Mouse (Mus musculus) embryonic stem cell, embryonic (primary cell): ENCODE results near the gene Alk.

Experiments used
- CTCF ChIA-PET, 4 experiments: fragments of 300-600 bp in 2 of 4; fragments of 350-600 bp in 2 of 4; sonication (Branson Sonifier 250); formaldehyde crosslinking; loops; one replicate each; lab custom pipeline; 2022; ENCODE audit warnings: inconsistent platforms in 2 of 4; lab: Charles Lee
- POLR2A ChIA-PET, 4 experiments: fragments of 300-600 bp in 2 of 4; fragments of 350-600 bp in 2 of 4; sonication (Branson Sonifier 250); formaldehyde crosslinking; loops; one replicate each; lab custom pipeline; 2022; ENCODE audit warnings: antibody characterized with exemption in 4 of 4, inconsistent platforms in 1 of 4; lab: Charles Lee

Alk gene

DNA sequence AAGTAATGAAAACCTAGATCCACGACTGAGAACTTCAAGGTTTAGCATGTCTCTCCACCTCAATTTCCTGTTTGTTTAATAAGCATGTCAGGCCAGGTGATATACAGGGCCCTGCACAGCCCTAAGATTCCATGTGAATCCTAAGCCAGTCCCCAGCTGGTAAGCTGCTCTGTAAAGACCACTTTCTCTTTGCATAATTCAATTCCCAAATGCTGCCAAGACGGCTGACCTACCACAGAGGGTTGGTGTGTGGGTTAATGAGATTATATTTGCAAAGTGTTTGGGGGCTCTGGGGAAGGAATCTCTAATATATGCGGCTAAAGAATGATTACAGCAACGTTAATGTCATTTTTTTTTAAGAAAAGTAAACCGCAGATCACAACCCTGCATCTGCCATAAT, 130.3 kb downstream of the Alk start:
- ChIA-PET POLR2A (no interaction called here), CTCF (no interaction called here)

DNA sequence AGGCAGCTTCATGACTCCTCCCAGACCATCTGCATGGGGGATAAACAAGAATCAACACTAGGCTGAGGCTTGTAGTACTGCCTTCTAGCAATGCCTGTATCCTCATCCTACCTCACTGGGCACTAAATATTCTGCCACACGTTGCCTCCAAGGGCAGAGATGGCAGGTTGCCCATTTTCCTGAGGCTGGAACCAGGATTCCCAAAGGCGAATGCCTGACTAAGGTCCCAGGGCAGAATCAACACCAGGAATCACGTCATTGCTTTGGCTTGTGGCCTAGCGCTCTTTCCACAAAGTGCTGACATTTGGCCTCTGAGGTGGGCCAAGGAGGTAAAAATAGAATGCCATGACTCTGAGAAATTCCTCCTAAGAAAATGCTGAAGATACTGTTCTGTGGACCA, 155.9 kb downstream of the Alk start:
- CTCF ChIA-PET, result no interaction called here
- POLR2A ChIA-PET, result no interaction called here

DNA sequence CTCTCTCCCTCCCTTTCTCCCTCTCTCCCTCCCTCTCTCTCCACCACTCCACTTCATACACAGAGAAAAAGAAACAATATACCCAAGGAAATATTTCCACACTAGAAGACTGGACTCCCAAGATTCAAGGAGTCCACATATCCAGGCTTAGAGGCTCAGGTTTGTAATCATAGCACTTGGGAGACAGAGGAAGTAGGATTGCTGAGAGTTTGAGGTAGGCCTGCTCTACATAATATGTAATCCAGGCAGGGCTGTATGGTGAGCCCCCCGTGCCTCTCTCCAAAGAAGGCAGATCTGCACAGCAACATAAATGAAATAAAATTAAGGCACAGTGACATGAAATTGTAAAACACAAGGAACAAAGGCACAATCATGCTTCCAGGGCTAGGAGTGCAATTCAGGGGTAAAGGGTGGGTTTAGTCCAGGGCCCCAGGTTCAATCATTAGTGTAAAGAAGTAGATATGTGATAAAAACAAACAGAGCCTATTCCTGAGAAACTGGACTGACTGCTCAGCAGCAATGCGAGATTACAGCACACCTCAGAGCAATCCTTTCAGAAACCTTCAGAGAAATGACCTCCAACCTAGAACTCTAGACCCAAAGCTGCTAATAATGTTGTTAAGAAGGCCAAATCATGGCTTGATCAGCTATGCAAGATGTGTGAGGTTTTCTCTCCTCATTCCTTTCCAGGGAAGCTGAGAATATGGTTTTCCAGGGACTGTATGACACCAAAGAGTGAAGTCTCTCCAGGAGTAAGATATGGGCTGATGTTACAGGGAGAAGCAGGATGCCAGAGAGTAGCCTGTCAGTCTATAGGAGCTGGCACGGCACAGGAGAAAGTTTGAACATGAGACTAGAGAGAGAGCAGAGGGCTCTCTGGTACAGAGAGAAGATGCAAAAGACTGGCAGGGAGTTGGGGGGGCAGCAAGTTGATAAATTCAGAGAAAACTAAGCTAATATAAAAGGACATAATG, 158.9 kb downstream of the Alk start:
- CTCF ChIA-PET, result no interaction called here
- POLR2A ChIA-PET, result no interaction called here

DNA sequence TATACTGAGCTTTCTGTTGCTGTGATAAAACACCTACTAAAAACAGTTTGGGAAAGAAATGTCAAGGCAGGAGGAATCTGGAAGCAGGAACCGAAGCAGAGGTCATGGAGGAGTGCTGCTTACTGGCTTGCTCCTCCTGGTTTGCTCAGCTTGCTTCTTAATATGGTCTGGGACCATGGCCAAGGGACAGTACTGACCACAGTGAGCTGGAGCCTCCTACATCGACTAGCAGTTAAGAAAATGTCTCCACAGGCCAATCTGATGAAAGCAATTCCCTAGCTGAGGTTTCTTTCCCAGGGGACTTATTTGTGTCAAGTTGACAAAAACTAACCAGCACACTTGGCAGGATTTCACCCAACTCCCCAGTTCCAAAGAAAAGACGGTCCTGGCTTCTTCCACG, 187.0 kb downstream of the Alk start:
- POLR2A ChIA-PET, result interaction anchor here in 1 of 4 experiments (0.9 kb wide), 1 partner anchor 8 kb away, joined by 3 read pairs; no protein-coding TSS in a partner anchor
- CTCF ChIA-PET, result no interaction called here

DNA sequence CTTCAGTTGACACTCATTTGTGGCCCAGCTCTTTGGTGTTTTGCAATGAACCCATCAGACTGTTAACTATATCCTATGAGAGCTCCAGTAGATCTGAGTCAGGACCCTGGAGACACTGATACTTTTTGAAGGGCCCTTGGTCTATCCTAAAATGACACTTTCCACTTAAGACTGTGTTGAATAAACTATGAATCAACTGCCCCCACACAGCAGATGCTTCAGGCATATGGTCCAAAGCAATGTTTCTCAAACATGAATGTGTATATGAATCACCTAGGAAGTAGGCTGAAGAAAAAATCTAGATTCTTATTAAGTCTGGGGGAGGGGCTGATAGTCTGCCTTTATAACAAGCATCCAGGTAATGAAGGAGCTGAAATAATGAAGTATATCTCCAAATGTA, 189.8 kb downstream of the Alk start:
- CTCF ChIA-PET, result no interaction called here
- POLR2A ChIA-PET, result interaction anchor here in 1 of 4 experiments (0.5 kb wide), 1 partner anchor 46 kb away, joined by 3 read pairs; no protein-coding TSS in a partner anchor

DNA sequence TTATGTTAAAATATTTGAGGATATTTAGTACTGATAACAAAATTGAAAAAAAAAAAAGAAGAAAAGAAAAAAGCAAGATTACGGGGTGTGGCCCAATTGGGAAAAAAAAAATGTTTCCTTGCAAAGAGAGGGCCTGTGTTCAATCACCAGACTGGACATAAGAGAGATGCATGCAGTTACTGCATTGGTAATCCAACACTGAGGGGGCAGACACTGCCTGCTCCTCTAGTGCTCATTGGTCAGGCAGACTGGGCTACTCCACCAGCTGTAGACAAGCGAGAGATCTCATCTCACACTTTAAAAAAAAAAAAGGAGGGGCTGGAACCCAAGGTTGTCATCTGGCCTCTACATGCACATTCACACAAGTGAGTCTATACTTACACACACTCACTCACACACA, 199.6 kb downstream of the Alk start:
- POLR2A ChIA-PET, result no interaction called here
- CTCF ChIA-PET, result no interaction called here

DNA sequence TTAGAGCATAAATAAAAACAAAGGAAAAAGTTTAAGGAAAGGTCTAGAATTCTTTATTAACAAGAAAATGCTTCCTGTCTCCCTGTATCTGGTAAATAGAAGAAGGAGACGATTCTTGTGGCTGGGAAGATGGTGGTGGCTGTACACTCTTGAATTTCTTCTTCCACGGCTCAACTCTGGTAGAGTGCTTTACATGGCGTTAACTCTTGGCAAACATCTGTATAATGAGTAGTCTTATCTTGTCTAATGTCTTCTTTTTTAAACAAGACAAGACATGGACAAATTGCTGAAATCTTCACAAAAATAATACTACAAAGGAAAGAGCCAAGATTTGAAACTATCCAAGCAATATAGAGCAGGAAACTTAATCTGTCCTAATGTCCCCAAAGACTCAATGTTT, 202.6 kb downstream of the Alk start:
- ChIA-PET CTCF (no interaction called here), POLR2A (no interaction called here)

DNA sequence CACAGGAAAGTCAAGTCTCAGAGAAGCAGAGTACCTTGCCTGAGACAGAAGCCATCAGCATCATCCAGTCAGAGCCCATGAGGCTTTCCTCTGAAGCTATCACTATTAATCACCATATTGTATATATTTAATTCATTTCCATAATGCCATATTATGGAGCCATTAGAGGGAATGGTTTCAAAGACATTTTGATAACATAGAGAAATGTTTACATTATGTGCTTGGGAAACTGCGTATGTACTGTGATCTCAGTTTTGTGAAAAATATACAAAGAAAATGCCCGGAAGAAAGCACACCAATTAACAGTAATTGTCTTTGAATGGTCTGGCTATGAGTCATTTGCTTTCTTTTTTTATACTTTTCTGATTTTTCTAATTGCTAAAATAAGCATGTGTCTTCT, 203.1 kb downstream of the Alk start:
- CTCF ChIA-PET, result no interaction called here
- POLR2A ChIA-PET, result no interaction called here

DNA sequence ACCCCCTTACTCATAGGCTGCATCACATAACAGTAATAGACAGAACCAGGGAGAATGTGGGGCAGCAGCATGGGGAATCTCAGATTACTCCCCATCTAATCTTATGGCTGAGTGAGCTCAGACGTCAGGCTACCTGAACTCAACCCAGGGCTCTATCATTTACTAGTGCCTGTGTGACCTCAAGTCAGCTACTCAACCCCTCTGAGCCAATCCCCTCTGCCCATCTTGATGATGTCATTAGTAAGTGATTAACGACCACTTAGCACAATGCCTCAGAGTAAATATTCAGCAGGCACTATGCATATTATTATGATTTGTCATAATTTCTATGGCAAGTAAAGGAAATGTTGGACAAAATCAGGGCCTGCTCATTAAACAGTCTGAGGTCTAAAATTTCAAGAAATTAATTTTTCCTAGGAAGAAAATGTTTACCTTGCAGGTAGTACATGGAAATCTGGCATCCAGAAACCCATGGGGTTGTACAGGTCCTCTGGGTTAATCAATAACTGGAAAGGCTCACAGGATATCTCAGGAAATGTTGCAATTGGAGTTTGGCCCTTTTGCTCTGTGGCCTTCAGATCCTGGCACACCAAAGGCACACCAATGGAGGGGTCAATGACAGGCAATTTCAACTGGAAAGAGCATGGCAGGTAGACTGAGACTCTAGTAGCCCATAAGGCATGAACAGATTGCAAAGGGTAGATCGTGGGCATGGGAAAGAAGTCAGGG, 204.9 kb downstream of the Alk start:
- CTCF ChIA-PET, result no interaction called here
- POLR2A ChIA-PET, result no interaction called here

DNA sequence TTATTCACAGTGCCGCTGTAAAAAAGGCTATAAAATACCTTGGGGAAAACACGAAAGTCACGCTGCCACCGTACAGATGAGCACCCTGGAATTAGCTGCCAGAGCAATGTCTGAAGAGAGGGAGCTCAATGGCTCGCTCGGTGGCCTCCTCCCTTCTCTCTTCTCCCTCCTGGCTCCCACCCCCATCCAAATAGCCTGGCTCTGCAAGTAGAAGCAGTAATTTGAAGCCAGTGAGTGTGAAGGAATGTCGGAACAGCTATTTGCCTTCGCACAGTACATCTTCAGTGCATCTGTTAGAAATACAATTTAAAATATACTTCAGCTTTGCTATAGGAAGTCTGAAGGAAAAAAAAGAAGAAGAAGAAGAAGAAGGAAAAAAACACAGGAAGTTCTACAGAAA, 208.5 kb downstream of the Alk start:
- ChIA-PET POLR2A (no interaction called here), CTCF (no interaction called here)

DNA sequence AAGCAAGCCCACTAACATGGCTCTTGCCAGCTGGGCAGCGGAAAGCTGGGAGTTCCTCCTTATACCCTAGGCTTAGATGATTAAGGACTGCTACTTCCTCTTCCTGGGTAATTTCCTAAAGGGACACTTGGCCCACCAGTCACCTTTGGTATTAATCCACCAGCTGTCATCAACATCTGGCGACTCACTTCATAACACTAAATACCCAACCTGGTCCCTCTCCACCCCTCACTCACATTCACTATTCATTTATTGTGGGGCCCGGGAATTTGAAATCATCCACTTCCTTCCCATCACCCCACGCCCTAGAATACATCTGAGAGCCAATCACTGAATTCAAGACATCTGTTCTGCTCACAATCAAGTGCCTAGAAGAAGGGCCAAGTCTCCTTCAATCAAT, 235.4 kb downstream of the Alk start:
- CTCF ChIA-PET, result no interaction called here
- POLR2A ChIA-PET, result no interaction called here

DNA sequence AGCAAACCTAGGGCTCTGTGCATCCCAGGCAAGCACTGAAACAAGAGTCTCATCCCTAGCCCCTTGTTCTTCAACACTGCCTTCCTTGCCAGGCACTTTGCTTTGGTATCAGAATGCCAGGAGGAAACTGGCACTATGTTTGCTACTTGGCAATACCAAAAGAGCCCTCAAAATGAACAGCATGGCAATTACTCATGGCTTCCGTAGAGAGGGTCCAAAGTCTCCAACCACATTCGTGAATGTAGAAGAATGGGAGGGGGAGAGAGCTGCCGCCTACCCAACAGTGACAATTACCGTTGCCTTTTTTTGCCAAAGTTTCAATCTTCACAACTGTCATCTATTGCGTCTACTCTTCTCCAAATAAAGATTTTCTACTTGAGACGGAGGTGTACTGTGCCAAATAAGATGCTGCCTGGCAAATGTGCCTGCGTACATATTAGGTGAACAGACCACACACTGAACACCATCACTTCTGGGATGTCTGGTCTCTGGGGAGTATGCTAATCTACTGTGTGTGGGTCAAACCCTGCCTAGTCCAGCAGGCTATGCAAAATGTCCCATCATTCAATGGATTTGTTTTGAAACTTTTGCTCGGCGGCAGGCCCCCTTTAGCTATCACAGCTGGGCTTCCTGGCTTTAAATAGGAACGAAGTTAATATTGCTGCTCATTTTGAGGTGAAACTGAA, 241.5 kb downstream of the Alk start:
- POLR2A ChIA-PET, result no interaction called here
- CTCF ChIA-PET, result no interaction called here

DNA sequence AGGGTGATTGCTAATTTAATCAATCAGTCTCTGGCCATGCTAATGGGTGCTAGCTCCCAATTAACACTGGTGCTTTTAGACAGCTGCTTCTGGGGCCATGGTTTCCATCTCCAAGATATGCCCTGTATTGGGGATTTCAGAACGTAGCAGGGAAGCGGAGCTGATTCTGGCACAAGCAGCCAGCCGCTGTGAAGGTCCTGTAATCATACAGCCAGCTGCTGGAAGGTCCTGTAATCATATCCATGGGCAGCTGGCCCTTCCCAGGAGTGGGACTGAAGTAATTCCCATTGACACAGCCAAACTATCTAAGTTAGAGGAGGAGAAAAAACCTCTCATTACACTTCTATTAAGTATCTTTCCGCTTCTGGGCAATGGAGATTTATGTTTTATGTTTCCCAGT, 242.5 kb downstream of the Alk start:
- POLR2A ChIA-PET, result interaction anchor here in 1 of 4 experiments (0.5 kb wide), 1 partner anchor 13 kb away, joined by 3 read pairs; no protein-coding TSS in a partner anchor
- CTCF ChIA-PET, result no interaction called here

DNA sequence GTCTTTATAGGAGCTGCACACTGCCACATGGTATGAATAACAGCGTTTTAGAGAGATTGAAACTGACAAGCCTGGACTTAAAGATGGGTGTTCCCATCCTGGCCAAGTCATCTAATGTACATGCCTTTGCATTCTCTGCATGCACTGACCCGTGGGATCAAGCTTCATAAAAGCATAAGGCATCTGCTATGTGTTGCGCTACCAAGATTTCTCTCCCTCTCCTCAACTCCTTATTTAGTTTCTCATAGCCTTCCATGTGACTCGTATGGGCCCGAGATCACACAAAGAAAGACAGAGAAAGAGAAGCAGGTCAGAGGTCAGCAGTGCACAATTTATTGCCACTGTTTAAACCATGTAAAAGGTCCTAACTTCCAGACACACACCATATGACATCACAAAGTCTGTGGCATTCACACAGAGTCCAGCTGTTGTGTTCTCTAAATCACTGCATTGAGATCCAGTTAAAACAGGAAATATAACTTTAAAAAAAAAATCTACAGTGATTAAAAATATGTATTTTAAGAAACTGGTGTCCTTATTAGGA, 247.6 kb downstream of the Alk start:
- POLR2A ChIA-PET, result no interaction called here
- CTCF ChIA-PET, result no interaction called here

DNA sequence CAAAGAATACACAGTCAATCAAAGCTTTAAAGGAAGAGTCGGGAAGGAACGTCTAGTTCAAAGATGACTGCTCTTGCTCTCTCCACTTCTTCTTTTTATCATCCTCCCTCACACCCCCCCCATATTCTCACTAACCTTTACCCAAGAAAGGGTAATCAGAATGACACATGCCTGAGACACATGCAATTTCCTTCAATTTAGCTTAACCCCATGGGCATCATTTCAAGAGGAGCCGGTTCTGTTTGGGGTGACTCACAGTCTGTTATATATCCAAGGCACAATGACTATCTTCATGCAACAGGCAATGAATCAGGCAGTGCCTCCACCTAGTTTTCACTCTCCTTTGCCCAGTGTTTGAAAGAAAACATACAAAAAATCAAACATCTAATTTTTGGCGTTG, 265.0 kb downstream of the Alk start:
- CTCF ChIA-PET, result interaction anchor here in 1 of 4 experiments (0.6 kb wide), 1 partner anchor 763 kb away, joined by 3 read pairs; no protein-coding TSS in a partner anchor
- POLR2A ChIA-PET, result no interaction called here

DNA sequence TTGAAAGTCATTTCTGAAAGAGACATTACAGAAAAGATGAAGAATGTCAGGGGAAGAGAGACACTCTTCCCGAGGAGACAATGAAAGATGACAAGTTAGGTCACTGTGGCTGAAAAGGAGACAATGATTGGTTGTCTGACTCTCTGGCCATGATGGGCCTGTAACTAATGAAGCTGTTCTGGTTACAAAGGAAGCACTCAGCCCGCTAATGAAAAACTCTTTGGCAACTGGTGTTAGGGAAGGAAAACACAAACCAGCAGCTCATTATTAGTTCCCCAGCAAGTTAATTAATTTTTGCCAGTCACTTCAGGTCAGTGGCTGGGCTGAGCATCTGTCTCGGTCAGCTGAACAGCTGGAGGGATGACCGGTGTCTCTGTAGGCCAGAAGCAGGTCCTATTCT, 271.5 kb downstream of the Alk start:
- POLR2A ChIA-PET, result interaction anchor here in 1 of 4 experiments (0.6 kb wide), 1 partner anchor 233 kb away, joined by 3 read pairs; no protein-coding TSS in a partner anchor
- CTCF ChIA-PET, result no interaction called here

DNA sequence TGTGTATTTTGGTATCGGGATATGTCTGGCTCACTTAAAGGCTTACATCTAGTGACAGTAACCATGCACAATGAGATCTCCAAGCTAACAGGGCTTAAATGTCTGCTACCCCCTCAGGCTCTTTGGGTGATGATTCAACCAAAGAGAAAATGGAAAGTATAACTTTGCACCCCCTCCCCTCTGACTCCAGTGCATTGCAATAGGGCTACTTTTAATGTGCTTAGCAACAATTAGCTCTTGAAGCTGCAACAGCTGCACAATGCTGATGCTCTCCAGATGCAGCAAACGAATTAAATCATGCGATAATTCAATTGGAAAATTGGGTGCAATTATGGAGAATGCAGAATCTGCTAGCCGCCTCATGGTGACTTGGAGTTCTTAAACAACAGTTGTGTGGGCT, 278.5 kb downstream of the Alk start:
- ChIA-PET CTCF (no interaction called here), POLR2A (no interaction called here)

DNA sequence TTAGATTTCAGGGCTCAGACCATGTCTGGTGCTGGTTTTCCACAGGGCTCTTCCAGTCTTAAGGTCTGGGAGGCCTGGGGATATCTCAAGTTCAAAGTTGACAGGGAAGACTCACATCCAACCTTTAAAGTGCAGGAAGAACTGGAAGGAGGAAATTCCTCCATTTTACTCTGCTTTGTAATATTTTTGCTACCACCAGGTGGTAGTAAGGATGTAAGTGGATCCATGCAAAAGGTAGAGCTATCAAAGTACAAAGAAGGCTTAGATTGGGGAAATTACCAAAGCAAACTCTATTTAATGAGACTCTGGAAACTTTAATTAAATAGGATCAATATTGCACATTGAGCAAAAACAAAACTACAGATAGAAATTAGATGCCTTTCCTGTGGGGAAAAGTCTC, 284.9 kb downstream of the Alk start:
- CTCF ChIA-PET, result interaction anchor here in 1 of 4 experiments (1.0 kb wide), 1 partner anchor 203 kb away, joined by 3 read pairs; no protein-coding TSS in a partner anchor
- POLR2A ChIA-PET, result interaction anchor here in 1 of 4 experiments (0.9 kb wide), 1 partner anchor 1165 kb away, joined by 6 read pairs; no protein-coding TSS in a partner anchor

DNA sequence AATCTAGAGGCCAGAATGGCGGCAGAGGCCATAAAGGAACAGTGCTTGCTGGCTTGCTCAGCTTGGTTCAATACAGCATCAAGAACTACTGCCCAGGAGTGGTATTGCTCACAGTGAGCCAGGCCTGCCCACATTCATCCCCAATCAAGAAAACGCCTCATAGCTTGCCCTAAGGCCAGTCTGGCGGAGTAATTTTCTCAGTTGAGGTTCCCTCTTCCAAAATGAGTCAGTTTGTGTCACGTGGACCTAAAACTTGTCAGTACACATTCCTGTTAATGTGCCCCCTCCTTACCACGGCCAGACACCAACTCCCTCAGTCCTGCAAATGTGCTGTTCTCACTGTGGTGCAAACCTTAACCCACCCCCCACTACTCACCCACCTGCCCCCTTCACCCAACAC, 304.8 kb downstream of the Alk start:
- ChIA-PET POLR2A (interaction anchor here in 2 of 4 experiments (0.6 kb wide), 2 partner anchors 258 to 402 kb away, joined by 3 read pairs; no protein-coding TSS in a partner anchor), CTCF (no interaction called here)
